Mouse (Mus musculus) gonadal fat pad, adult 2 months (tissue): ENCODE results near the gene Sgcg. TPM values are rescaled to one million over a fixed set of nuclear protein-coding genes. Genes with fewer than 3 reads are reported as not detected.

Experiments used
- DNase-seq: peaks from one replicate; pipeline ENCODE4 v3.0.0-alpha.2; 2012; ENCODE audit warnings: low read depth
- polyA plus RNA-seq: library from polyadenylated mRNA; depleted of rRNA; stranded (reverse); fragments of >200 nt; gene quantifications from 2 replicates; pipeline ENCODE4 v1.2.3, GENCODE M21; 2012; rRNA removed

Sgcg gene
- polyA plus RNA-seq, 1 experiment: 0.12 TPM

GRCm38 (mm10) chr14:61232016-61232568, 26.2 kb downstream of the Sgcg start:
- no peak for DNase-seq

- DNase-seq: no peak
Measured at GRCm38 (mm10) chr14:61230179-61230578, 28.1 kb downstream of the Sgcg start.

- no peak for DNase-seq
Measured at GRCm38 (mm10) chr14:61229763-61230162, 28.5 kb downstream of the Sgcg start.

- no peak for DNase-seq
Measured at GRCm38 (mm10) chr14:61226151-61226550, 32.1 kb downstream of the Sgcg start.

DNA sequence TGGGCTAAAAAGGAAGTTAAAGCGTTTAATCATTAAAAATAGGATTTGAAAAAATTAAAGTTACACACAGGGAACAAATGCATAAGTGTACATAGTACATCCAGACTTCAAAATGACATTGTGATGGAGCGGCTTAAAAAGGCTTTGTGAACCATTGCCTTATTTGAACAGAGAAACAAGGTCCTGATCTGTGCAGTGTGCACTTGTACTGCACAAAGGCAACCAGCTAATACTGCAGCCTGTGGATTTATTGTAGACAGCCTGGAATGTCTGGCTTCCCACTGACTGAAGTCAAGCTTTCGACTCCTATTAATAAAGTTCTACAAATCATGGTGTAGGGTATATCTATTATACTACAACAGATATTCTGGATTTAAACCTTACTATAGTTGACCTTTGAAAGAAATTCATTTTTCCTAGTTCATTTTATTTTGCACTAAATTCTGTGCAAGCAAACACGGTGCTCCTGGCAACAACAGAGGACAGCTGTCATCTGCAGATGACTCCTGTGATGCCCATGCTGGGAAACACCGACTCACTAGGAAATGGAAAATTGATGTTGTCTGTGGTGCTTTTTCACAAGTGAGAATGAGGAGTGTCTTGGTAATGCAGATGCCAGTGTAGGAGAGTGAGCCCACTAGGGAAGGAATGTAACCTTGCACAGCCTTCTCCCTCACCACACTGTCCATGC, 33.8 kb downstream of the Sgcg start:
- DNase-seq: no peak

DNA sequence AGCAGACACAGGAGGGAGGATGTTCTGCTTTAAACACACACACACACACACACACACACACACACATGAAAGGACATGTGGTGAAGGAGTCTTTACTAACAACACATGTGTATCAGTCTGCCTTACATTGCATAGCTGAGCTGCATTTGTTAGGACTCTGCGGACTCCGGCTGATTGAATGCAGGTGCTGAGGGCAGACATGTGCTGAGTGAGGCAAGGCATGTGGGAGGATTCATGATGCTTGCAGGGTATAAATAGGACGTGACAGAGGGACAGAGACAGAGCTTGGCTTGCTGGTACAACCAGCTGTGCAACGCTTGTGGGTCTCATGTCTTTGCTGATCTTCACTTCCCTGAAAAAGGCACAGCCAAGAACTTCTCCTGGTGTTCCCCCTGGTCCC, 34.5 kb downstream of the Sgcg start:
- DNase-seq: no peak

GRCm38 (mm10) chr14:61222506-61222905, 35.8 kb downstream of the Sgcg start:
- no peak for DNase-seq

DNA sequence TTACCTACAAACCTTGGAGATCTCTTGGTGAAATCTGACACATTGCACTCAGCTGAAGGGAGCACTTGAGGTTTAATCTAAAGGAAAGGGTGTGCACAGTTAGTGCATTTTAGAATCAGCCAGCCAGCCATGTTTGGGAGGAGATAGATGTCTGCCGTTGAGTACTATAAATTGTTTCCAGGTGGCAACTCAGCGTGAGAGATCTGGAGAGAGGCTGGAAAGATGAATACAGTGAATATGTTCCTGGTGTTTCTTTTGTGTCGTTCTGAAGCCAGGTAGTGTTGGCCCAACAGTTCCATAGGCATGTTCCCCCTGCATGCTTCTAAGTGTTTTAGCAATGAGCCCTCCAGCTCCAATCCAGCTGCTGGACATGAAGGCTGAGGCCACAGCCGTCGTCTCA, 37.1 kb downstream of the Sgcg start:
- no peak for DNase-seq

DNA sequence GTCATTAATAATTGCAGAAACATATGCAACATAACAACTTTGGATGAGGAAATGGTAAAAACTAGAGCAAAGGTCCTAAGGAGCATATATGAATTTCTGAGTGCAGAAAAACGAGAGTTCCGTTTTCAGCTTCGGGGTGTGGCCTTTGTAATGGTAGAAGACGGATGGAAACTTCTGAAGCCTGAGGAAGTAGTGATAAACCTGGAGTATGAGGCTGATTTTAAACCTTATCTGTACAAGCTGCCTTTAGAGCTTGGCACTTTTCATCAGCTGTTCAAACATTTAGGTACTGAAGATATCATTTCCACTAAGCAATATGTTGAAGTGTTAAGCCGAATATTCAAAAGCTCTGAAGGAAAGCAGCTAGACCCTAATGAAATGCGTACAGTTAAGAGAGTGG, 46.5 kb downstream of the Sgcg start:
- DNase-seq: no peak

DNA sequence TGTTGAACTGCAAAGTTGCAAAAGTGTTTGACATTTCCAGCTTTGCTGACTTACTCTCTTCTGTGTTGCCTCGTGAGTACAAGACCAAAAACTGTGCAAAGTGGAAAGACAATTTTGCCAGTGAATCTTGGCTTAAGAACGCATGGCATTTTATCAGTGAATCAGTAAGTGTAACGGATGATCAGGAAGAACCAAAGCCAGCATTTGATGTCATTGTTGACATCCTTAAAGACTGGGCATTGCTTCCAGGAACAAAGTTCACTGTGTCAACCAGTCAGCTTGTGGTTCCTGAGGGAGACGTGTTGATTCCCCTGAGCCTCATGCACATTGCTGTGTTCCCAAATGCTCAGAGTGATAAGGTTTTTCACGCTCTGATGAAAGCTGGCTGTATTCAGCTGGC, 48.2 kb downstream of the Sgcg start:
- DNase-seq: no peak

DNA sequence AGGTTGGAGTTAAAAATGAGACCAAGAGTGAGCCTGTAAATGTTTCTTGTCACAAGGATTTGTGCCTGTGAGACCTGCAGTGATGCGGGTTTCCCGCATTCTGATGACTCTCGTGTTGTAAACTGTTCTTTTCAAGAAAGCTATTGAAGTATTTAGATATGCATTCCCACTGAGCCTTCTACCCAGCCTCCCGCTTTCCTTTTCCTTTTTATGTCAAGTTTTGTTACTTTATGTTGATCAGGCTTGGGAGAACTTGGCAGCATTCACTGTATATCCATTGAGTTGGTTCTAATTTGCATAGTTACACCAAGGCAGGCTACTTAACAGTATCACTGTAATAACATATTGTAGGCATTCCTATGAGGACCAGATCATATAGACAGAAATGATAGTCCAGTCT, 63.9 kb downstream of the Sgcg start:
- DNase-seq: no peak

GRCm38 (mm10) chr14:61192326-61192725, 66.0 kb downstream of the Sgcg start:
- DNase-seq: peak; percentile 5

DNA sequence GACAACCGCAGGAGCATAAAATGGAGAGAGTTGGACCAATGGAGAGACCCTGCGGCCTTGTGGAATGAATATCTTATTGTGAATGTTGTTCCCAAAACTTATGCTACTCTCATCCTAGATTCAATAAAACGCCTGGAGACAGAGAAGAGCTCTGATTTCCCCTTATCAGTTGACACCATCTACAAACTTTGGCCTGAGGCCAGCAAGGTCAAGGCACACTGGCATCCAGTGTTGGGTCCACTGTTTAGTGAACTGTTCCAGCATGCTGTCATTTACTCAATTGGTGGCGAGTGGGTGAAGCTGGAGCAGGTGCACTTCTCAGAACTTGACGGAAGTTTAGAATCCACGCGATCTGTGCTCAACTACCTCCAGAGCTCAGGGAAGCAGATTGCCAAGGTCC, 66.4 kb downstream of the Sgcg start:
- DNase-seq: no peak

- DNase-seq: no peak
Measured at GRCm38 (mm10) chr14:61173229-61173628, 85.1 kb downstream of the Sgcg start.

GRCm38 (mm10) chr14:61172548-61173158, 85.6 kb downstream of the Sgcg start:
- DNase-seq: peak; percentile 33

DNA sequence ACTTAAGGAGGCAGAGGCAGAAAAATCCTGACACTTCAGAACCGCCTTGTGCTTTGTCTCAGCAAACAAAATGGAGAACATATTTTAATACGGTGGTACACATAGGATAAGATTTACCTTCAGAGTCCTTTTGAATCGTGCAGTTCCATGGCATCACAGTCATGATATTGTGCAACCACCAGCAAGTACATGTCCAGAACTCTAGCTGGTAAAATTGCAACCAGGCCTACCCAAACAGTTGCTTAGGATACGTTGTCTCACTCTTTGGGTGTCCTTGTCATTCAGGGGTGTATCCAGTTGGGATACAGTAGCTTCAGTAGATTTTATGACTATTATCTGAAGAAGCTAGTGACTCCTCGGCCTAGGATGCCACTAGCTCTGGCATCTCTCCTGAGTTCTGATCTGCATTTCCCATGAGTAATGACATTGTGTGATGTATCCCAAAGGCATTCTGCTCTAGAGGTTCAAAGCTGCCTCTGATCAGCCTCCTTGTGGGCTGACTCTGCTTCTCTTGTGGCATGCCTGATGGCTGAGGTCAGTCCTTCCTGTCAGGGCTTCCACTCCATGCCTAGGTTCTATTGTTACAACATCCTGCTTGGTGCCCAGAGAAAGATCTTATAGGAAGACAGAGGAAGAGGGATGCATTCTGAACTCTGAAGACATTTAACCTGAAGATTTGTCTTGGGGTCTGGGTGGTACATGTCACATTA, 86.9 kb downstream of the Sgcg start:
- no peak for DNase-seq

Other genes with a start within 250 kb of the Sgcg start
- 9.8 and 14.0 TPM in 2 replicates for gene Tnfrsf19, start 212.0 kb downstream of the Sgcg start, polyA plus RNA-seq
- 0.56 and 0.57 TPM in 2 replicates for gene Sacs, start 120.0 kb downstream of the Sgcg start, polyA plus RNA-seq
- 1.9 and 2.1 TPM in 2 replicates for gene Arl11, start 51.3 kb upstream of the Sgcg start, polyA plus RNA-seq
- gene Ebpl, start 101.9 kb upstream of the Sgcg start, polyA plus RNA-seq: 2.1 and 2.4 TPM in 2 replicates
- 9.6 and 11.2 TPM in 2 replicates for gene Kpna3, start 181.4 kb upstream of the Sgcg start, polyA plus RNA-seq